Mouse (Mus musculus): ENCODE results near the gene Mrps7. TPM values are rescaled to one million over a fixed set of nuclear protein-coding genes. Genes with fewer than 3 reads are reported as not detected.

Gene Mrps7
- polyA plus RNA-seq, 1 experiment from 2014 or later: 52.2 TPM

GRCm38 (mm10) chr11:115653194-115653593 lies 49.5 kb downstream of the Mrps7 start:
- 82% methylated on average over 3 of the region's 3 CpGs for WGBS
- H3K4me3 ChIP-seq (ENCODE audit: low read depth, low read length): no peak overlapping the region
- H3K4me2 ChIP-seq (replicated peaks; ENCODE audit: low read depth): no peak overlapping the region
- ATAC-seq: no peak
- no peak overlapping the region for H3K9ac ChIP-seq (ENCODE audit: low read depth, low read length)
- H3K27ac ChIP-seq (ENCODE audit: low read depth, low read length): no peak overlapping the region
- no peak for TF ChIP-seq CTCF (IDR thresholded peaks at IDR 0.05; ENCODE audit: low read depth)
- H3K9me3 ChIP-seq (ENCODE audit: control insufficient read depth): no peaks in the 10 kb centered on the region
- no peaks in the 10 kb centered on the region for H3K27me3 ChIP-seq (replicated peaks; ENCODE audit: control insufficient read depth, insufficient read depth, low read length)
- H3K36me3 ChIP-seq (ENCODE audit: control insufficient read depth, insufficient read depth): peaks cover 28% of the 10 kb centered on the region; the same call in 1 of the 2 replicates
- no peaks in the 10 kb centered on the region for H3K4me1 ChIP-seq (replicated peaks; ENCODE audit: control insufficient read depth, insufficient read depth, low read length)

- no peaks in the 10 kb centered on the region for H3K4me1 ChIP-seq (replicated peaks; ENCODE audit: control insufficient read depth, insufficient read depth, low read length)
- no peaks in the 10 kb centered on the region for H3K27me3 ChIP-seq (replicated peaks; ENCODE audit: control insufficient read depth, insufficient read depth, low read length)
- H3K4me2 ChIP-seq (replicated peaks; ENCODE audit: low read depth): no peak overlapping the region
- no peak for ATAC-seq
- no peak overlapping the region for H3K4me3 ChIP-seq (ENCODE audit: low read depth, low read length)
- H3K36me3 ChIP-seq (ENCODE audit: control insufficient read depth, insufficient read depth): peaks cover 22% of the 10 kb centered on the region; the same call in 1 of the 2 replicates
- no peaks in the 10 kb centered on the region for H3K9me3 ChIP-seq (ENCODE audit: control insufficient read depth)
- no peak for TF ChIP-seq CTCF (IDR thresholded peaks at IDR 0.05; ENCODE audit: low read depth)
- H3K27ac ChIP-seq (ENCODE audit: low read depth, low read length): no peak overlapping the region
- WGBS: 66% methylated on average over 2 of the region's 2 CpGs
- no peak overlapping the region for H3K9ac ChIP-seq (ENCODE audit: low read depth, low read length)
Observed at GRCm38 (mm10) chr11:115654128-115654527, 50.4 kb downstream of the Mrps7 start.

Other genes with a start within 250 kb of the Mrps7 start
- gene Hid1, start 236.2 kb upstream of the Mrps7 start, polyA plus RNA-seq (2015; fragmentation: Nextera tagmentation; extraction: Ambion mirVana): 10.8 and 12.1 TPM in 2 replicates
- gene Cdr2l, start 222.0 kb upstream of the Mrps7 start, polyA plus RNA-seq (2015; fragmentation: Nextera tagmentation; extraction: Ambion mirVana): 3.5 and 3.9 TPM in 2 replicates
- gene Mrpl58, start 200.2 kb upstream of the Mrps7 start, polyA plus RNA-seq (2015; fragmentation: Nextera tagmentation; extraction: Ambion mirVana): 143 and 145 TPM in 2 replicates
- gene Atp5h, start 184.0 kb upstream of the Mrps7 start, polyA plus RNA-seq (2015; fragmentation: Nextera tagmentation; extraction: Ambion mirVana): 1,235 and 1,272 TPM in 2 replicates
- gene Kctd2, start 183.8 kb upstream of the Mrps7 start, polyA plus RNA-seq (2015; fragmentation: Nextera tagmentation; extraction: Ambion mirVana): 17.5 and 18.6 TPM in 2 replicates
- 0.64 and 1.1 TPM in 2 replicates for gene Trim80, start 163.4 kb upstream of the Mrps7 start, polyA plus RNA-seq (2015; fragmentation: Nextera tagmentation; extraction: Ambion mirVana)
- 3.0 and 3.4 TPM in 2 replicates for gene Slc16a5, start 141.5 kb upstream of the Mrps7 start, polyA plus RNA-seq (2015; fragmentation: Nextera tagmentation; extraction: Ambion mirVana)
- 6.9 and 7.0 TPM in 2 replicates for gene Armc7, start 128.3 kb upstream of the Mrps7 start, polyA plus RNA-seq (2015; fragmentation: Nextera tagmentation; extraction: Ambion mirVana)
- 189 and 194 TPM in 2 replicates for gene Nt5c, start 112.1 kb upstream of the Mrps7 start, polyA plus RNA-seq (2015; fragmentation: Nextera tagmentation; extraction: Ambion mirVana)
- 255 and 263 TPM in 2 replicates for gene Jpt1, start 89.5 kb upstream of the Mrps7 start, polyA plus RNA-seq (2015; fragmentation: Nextera tagmentation; extraction: Ambion mirVana)
- gene Sumo2, start 67.6 kb upstream of the Mrps7 start, polyA plus RNA-seq (2015; fragmentation: Nextera tagmentation; extraction: Ambion mirVana): 404 and 414 TPM in 2 replicates
- 30.4 and 31.5 TPM in 2 replicates for gene Nup85, start 39.5 kb upstream of the Mrps7 start, polyA plus RNA-seq (2015; fragmentation: Nextera tagmentation; extraction: Ambion mirVana)
- gene Gga3, start 126 bp downstream of the Mrps7 start, polyA plus RNA-seq (2015; fragmentation: Nextera tagmentation; extraction: Ambion mirVana): 5.7 and 5.8 TPM in 2 replicates
- gene Mif4gd, start 9.0 kb downstream of the Mrps7 start, polyA plus RNA-seq (2015; fragmentation: Nextera tagmentation; extraction: Ambion mirVana): 43.0 and 48.9 TPM in 2 replicates
- 19.1 and 19.5 TPM in 2 replicates for gene Slc25a19, start 24.4 kb downstream of the Mrps7 start, polyA plus RNA-seq (2015; fragmentation: Nextera tagmentation; extraction: Ambion mirVana)
- gene Grb2, start 104.7 kb downstream of the Mrps7 start, polyA plus RNA-seq (2015; fragmentation: Nextera tagmentation; extraction: Ambion mirVana): 60.5 and 61.3 TPM in 2 replicates
- 8.2 and 8.6 TPM in 2 replicates for gene Tmem94, start 161.5 kb downstream of the Mrps7 start, polyA plus RNA-seq (2015; fragmentation: Nextera tagmentation; extraction: Ambion mirVana)
- 7.4 and 7.6 TPM in 2 replicates for gene Caskin2, start 209.7 kb downstream of the Mrps7 start, polyA plus RNA-seq (2015; fragmentation: Nextera tagmentation; extraction: Ambion mirVana)
- gene Tsen54, start 210.8 kb downstream of the Mrps7 start, polyA plus RNA-seq (2015; fragmentation: Nextera tagmentation; extraction: Ambion mirVana): 16.7 and 17.0 TPM in 2 replicates
- gene Llgl2, start 220.1 kb downstream of the Mrps7 start, polyA plus RNA-seq (2015; fragmentation: Nextera tagmentation; extraction: Ambion mirVana): 60.5 and 61.8 TPM in 2 replicates